Mouse (Mus musculus): Measurements from ENCODE around the gene Tmtc2.

DNA sequence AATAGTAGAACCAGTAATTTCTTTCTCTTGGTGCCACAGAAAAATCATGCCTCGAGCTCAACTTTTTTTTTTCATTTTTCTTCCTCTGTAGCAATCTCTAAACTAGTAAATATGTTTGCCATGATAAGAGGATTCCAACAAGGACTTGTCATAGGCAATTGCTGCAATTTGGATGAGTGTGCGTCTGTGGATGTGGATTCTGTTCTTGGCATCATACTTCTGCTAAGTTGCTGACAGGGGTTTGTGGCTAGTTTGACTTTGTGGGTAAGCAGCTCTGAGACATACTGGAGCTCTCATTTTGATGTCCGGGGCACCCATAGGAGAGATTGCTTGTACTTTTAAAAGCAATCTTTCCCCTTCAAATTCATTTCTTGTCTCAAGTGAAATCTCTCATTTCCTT, 432.1 kb downstream of the Tmtc2 start:
- TF ChIP-seq CTCF (conservative IDR thresholded peaks at IDR 0.05; ENCODE audit: low read length) (no peak), POU5F1 (IDR thresholded peaks at IDR 0.05; ENCODE audit: borderline replicate concordance, low read length) (no peak)
